Mouse (Mus musculus) CH12F3 (cell line): ENCODE data around the gene Aven.
"Not testable (repeated sequence)": the region's sequence is repeated elsewhere in the genome, so short reads cannot be mapped to it uniquely, and the experiment has no call there.

Experiments used
- in situ Hi-C: fragments of 300-500 bp; cut with MboI; formaldehyde crosslinking; loops from 2 replicates; pipeline ENCODE4 v1.14.3; 2020; ENCODE audit warnings: low sequenced_read_pairs

The Aven gene

DNA sequence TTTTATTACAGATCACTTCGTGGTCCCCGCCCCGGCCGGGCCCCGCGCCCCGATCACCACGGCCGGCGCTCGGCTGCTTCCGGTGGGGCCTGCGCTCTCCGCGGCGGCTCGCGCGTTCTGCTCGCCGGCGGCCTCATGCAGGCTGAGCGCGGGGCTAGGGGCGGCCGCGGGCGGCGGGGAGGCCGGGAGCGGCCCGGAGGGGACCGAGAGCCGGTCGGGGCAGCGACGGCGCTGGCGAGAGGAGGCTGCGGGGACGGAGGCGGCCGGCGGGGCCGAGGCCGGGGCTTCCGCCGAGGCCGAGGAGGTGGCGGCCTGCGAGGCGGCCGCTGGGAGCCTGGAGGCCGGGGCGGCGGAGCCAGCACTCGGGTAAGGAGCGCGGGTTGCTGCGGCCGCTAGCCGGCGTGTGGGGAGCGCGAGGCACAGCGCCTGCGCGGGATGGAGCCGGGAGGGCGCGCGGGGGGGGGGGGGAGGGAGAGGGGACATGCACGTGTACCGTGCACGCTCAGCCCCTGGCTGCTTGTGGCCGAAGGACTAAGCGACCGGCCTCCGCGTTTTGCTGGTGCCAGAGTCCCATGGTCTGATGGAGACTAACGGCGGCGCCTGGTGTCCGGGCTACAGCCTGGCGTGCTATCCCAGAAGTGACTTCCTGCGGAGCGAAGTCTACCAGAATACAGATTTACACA is at the start of gene Aven:
Gene Aven (plus strand): TSS at position 109 of the 683 bp plus-strand sequence.
- in situ Hi-C loops: no loop called here

GRCm38 (mm10) chr2:112443491-112443890 is 49.3 kb upstream of the Aven start:
- in situ Hi-C loops: no loop called here

DNA sequence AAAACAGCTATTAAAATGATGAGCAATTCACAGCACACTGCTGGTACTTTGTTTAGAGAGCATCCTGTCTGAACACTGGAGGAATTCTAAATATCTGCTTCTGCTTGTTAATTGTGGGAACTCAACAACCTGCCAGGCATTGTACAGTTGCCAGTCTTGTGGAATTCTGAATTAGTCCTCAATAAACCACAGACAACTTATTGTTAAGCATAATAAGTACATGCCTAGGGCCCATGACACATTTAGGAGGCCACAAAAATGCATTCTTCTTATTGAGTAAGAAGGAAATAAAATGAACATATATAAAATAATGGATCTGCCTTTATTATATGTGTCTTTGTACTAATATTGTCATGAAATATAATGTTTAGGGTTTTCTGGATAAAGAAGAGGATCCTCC is 47.3 kb upstream of the Aven start:
- in situ Hi-C loops: no loop called here

DNA sequence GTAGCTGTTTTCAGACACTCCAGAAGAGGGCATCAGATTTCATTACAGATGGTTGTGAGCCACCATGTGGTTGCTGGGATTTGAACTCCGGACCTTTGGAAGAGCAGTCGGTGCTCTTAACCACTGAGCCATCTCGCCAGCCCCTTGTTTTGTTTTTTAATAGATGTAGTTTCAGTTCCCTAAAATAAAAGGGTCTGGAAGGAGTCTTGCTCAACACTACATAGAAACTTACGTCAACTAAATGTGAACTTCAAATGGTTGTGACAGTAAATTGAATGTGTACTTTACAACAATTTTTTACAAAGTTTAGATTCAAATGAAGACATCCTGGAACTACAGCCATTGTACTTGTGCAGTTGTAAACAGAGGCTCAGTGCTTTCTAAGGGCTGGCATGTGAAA is 44.7 kb upstream of the Aven start:
- in situ Hi-C loops: not testable (repeated sequence)

GRCm38 (mm10) chr2:112448510-112449059 is 44.2 kb upstream of the Aven start:
- in situ Hi-C loops: no loop called here

DNA sequence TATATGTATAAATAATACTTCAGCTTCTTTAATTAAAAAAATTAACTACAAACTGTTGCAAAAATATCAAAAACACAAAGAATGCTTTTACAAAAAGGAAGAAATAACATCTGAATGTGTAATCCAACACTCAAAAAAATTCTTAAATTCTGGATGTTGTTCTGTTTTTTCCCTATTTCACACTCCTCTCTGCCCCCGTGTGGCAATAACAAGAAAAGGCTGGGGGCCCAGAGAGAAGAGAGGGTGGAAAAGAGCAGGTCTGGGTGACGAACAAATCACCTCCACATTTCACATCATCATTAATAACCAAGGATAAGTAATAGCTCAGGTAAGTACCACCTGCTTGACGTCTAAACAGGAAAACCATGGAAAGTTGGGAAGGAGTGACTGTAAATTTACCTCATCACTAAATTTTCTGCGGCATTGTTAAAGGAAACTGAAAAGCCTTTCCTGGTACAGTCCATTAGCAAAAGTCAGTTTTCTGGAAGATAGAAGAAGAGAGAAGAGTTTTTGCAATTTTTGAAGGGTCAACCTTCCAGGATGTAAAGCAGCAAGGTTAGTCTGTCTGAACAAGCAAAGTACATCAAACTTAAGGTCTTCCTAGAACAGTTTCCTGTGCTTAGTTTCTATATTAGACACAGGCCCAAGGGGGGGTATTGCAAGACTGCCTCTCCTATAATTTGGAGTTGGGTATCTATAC is 43.0 kb upstream of the Aven start:
- in situ Hi-C loops: no loop called here

DNA sequence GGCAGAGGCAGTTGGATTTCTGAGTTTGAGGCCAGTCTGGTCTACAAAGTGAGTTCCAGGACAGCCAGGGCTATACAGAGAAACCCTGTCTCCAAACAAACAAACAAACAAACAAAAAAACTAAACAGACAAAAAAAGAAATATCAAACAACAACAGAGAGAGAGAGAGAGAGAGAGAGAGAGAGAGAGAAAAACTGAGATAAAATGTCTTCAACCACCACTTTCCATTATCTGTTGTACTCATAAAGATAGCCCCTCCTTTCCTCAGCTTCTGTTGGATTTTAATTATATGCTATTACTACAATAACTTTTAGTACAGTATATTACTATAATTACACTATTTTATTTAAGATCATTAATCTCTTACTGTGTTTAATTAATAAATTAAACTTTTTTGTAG is 40.3 kb upstream of the Aven start:
- in situ Hi-C loops: not testable (repeated sequence)

GRCm38 (mm10) chr2:112454125-112454861 is 38.5 kb upstream of the Aven start:
- in situ Hi-C loops: no loop called here

DNA sequence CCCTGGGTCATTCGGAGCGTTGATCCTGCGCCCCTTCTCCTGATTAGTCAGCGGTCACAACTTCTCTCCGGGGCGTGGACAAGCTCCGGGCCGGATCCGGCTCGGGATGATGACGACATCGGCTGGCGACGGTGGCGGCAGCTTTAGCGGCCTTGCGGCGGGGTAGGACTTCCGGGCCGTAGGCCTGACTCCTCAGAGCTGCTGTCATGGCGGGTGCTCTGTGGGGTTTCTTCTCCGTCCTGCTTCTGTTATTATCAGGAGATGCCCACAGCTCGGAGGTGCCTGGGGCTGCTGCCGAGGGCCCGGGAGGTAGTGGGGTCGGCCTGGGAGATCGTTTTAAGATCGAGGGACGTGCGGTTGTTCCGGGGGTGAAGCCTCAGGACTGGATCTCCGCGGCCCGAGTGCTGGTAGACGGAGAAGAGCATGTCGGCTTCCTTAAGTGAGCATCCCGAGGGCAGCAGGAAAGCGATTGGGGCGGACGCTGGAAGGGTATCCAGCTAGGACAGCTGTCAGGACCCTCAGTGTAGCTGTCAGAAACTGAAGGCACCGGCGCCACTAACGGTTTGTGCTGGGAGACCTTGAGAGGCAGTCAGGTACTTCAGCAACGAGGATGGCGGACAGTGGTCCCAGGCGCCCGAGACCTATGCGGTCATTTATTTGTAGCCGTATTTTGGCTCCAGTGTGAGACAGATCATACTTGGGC is 37.8 kb upstream of the Aven start, which contains the start of gene Emc7:
Gene Emc7 (plus strand): TSS at position 136 of the 703 bp plus-strand sequence.
- in situ Hi-C loops: no loop called here

DNA sequence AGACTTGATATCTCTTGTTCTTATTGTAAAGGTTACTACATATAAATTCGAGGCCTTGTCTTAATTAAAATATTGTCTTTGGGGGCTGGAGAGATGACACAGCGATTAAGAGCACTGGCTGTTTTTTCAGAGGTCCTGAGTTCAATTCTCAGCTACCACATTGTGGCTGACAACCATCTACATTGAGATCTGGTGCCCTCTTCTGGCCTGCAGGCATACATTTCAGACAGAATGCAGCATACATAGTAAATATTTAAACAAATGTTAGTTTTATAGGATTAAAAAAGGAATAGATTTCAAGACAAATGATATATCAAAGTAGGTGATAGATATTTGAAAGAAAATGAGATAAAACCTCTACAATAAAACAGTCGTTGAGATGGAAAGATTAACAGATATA is 32.2 kb upstream of the Aven start:
- in situ Hi-C loops: no loop called here

GRCm38 (mm10) chr2:112469542-112469941 is 23.2 kb upstream of the Aven start:
- in situ Hi-C loops: no loop called here

GRCm38 (mm10) chr2:112470961-112471381 is 21.8 kb upstream of the Aven start:
- in situ Hi-C loops: loop anchor here (10.0 kb wide), 2 partner anchors 96 to 206 kb away; partner anchors contain the start of genes Gm21985, Katnbl1, Nop10 and Slc12a6

GRCm38 (mm10) chr2:112472076-112472475 is 20.7 kb upstream of the Aven start:
- in situ Hi-C loops: loop anchor here (10.0 kb wide), 2 partner anchors 97 to 207 kb away; partner anchors contain the start of genes Gm21985, Katnbl1, Nop10 and Slc12a6

- in situ Hi-C loops: loop anchor here (10.0 kb wide), 2 partner anchors 100 to 210 kb away; partner anchors contain the start of genes Gm21985, Katnbl1, Nop10 and Slc12a6
Observed at GRCm38 (mm10) chr2:112474997-112475724, 17.6 kb upstream of the Aven start.

DNA sequence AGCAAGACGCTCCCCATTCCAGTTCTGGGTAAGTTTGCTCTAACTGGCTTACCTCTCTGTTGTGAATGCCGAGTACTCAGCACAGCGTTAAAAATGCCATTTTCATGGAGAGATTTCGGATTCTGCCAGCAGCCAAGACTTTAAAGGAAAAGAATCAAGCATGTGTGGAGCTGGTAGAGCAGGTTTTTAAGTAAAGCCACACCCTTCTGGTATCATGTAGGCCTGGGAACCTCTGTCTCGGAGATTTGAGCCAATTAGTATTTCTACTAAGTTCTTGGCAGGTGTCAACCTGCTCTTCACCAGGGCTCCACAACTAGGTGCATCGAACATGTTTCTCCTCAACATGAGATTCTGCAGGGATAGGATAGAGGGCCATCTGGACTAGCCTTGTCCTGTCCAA is 16.2 kb upstream of the Aven start:
- in situ Hi-C loops: loop anchor here (10.0 kb wide), 2 partner anchors 102 to 212 kb away; partner anchors contain the start of genes Gm21985, Katnbl1, Nop10 and Slc12a6

DNA sequence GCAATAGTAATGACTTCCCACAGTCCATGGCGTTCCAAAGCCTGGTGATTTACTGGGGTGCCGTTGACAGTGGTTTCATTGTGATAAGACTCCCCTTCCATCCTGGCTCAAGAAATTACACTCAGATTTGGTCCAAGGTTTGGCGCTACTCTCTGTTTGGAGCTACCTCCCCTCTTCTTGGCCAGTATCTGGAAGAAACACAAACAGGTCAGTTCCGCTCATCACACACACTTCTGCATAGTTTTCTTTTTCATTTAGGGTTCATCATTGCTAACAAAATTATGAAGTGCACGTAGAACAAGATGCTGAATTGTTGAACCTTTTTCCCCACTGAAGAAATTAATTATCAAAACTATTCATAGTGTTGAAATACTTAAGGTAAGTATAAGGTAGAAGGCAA is 12.1 kb upstream of the Aven start, which contains the start of gene Chrm5:
Gene Chrm5 (minus strand): TSS at position 101 of the 400 bp plus-strand sequence.
- in situ Hi-C loops: no loop called here

DNA sequence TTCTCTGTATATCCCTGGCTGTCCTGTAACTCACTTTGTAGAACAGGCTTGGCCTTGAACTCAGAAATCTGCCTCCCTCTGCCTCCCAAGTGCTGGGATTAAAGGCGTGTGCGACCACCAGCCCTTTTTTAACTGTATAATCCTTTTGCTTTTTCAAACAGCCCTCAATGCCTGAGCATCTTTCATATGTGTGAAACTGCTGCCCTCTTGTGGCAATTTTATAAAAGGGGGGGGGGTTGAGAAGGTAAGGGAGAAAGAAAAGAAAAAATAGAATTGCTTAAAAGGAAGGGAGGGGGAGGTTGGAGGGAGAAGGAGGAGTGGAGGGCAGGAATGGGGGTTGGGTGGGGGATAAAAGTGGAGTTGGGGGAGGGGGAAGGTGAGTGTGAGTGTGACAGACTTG is 11.2 kb upstream of the Aven start:
- in situ Hi-C loops: no loop called here

DNA sequence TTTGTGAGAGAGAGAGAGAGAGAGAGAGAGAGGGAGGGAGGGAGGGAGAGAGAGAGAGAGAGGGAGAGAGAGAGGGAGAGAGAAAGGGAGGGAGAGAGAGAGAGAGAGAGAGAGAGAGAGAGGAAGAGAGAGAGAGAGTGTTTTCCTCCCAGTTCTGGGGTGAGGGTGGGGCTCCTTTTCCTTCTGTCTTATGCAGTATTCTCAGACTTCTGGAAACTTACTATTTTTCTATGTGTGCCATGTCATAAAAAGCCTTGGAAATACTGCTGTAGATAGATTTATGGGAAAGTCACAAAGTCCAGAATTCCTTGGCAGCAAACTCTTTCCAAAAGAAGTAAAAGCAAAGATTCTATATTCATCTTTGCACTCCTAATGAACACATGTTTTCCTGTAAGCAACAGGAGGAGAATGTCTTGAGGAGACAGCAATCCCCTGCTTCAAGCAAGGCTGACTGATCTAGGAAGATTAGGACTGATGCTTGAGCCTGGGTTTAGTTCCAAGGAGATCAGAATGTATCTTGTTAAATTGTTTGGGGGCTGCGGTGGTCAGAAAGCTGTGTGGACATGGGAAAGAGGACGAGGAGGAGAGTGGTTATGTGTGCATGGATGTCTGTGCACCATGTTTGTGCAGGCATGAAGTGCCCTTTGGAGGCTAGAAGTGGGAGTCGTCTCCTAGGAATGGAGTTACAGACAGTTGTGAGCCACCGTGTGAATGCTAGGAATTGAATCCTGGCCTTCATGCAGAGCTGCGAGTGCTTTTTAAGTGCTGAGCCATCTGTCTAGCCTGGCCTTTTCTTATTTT is 10.0 kb upstream of the Aven start:
- in situ Hi-C loops: no loop called here

GRCm38 (mm10) chr2:112483334-112483651 is 9.5 kb upstream of the Aven start:
- in situ Hi-C loops: no loop called here
